Mouse (Mus musculus): ENCODE measurements around the gene Tesk1. TPM values are rescaled to one million over a fixed set of nuclear protein-coding genes. Genes with fewer than 3 reads are reported as not detected.
"Not testable (repeated sequence)": the region's sequence is repeated elsewhere in the genome, so short reads cannot be mapped to it uniquely, and the experiment has no call there.

The Tesk1 gene
- total and polyA plus RNA-seq, 2 experiments: 3.0 to 28.3 TPM

DNA sequence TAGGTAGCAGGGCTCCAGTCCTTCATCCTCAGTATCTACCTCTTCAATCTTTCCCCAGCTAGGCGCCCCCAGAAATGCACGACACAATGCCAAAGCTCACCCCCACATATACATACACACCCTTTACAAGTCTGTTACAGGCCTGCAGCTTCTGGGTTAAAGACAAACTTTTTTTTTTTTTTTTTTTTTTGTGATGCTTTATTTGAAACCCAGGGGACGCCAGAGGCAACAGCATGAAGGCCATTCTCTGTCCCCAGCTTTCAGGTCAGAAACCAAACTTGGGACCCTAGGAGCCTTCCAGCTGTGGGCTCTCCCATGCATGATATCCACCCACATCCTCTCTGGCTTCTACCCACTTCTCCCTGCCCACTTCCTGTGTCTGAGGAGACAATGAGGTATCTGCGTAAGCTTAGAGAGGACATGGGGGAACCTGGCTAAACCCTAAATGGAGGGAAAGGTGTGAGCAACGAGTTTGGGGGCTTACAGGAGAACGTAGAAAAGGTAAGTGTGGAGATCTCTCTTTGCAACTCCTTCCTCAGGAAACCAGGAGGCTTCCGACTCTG, 40.2 kb downstream of the Tesk1 start:
- 77% methylated on average over 7 of the region's 7 CpGs for WGBS
- Histone ChIP-seq H3K4me1 (ENCODE audit: control insufficient read depth, insufficient read depth, low read length) (peaks cover 3% of the 10 kb centered on the region; the same call in 1 of the 2 replicates), H3K36me3 (ENCODE audit: control insufficient read depth, insufficient read depth, low read length) (no peaks in the 10 kb centered on the region), H3K27ac (replicated peaks; ENCODE audit: insufficient read depth, low read depth, low read length) (no peak overlapping the region), H3K79me2 (ENCODE audit: control insufficient read depth, insufficient read depth, low read length) (no peaks in the 10 kb centered on the region), H3K4me3 (ENCODE audit: insufficient read depth, low read depth, low read length) (no peak overlapping the region), H3K9ac (ENCODE audit: low read depth, low read length) (no peak overlapping the region), H3K27me3 (ENCODE audit: control insufficient read depth, insufficient read depth, low read length) (no peaks in the 10 kb centered on the region)
- TF ChIP-seq POLR2A (IDR thresholded peaks at IDR 0.05; ENCODE audit: extremely low read depth, insufficient read depth, low read length): no peak
- no peak for TF ChIP-seq CTCF (IDR thresholded peaks at IDR 0.05; ENCODE audit: low read depth, low read length)
- no peak for DNase-seq (ENCODE audit: extremely low read depth, low read depth, low spot score)

DNA sequence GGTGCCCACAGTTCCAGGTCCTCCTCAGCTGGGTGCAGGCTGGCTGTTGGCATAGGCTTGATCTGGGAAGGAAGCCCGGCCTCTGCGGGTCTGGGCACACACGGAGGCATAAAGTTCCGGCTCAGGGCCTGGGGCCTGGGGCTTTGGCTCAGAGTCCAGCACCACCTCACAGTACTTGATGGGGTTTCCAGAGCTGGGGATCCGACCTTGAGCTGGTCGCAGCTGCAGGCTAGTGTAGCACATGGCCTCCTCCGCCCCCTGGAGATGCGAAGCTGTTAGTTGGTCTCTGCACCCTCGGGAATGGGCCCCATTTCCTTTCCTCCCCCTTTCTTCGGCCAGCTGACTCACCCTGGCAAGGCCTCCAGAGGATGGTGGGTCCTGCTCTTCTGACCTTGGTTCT, 40.9 kb downstream of the Tesk1 start:
- no peak for DNase-seq (ENCODE audit: extremely low read depth, low read depth, low spot score)
- TF ChIP-seq POLR2A (IDR thresholded peaks at IDR 0.05; ENCODE audit: extremely low read depth, insufficient read depth, low read length) (no peak), CTCF (IDR thresholded peaks at IDR 0.05; ENCODE audit: low read depth, low read length) (no peak)
- 79% methylated on average over 10 of the region's 10 CpGs for WGBS

DNA sequence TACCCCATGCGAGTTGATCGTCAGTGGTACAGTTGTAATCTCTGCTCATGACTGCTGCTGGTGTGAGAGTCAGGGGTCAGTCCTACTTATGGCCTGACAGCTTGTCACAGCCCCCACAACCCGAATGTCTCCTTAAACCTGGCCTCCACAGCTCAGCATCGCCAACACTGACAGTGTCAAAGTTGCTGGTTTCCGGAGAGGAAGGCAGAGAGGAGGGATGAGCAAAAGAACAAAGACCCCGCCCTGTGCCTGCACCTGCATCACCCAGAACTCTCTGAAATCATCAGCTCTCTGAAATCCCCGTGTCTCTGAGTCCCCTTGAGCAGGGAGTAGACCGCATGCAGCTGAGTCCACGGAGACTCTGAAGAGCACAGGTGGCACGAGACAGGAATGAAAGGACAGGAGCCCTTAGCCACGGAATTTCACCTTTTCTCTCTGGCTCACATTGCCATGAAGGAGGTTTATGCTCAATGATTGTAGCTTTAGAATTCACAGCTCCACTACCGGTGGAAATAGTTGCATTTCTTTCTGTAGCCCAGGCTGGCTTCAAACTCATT, 41.9 kb downstream of the Tesk1 start, which contains the start of gene Sit1:
Sit1 (minus strand) TSS at position 200 of the 557 bp plus-strand sequence.
- 69% methylated on average over 12 of the region's 12 CpGs for WGBS
- Histone ChIP-seq H3K27me3 (ENCODE audit: control insufficient read depth, insufficient read depth, low read length) (no peaks in the 10 kb centered on the region), H3K4me1 (ENCODE audit: control insufficient read depth, insufficient read depth, low read length) (peaks cover 2% of the 10 kb centered on the region; the same call in 1 of the 2 replicates), H3K9ac (ENCODE audit: low read depth, low read length) (no peak within 1 kb of the TSS), H3K79me2 (ENCODE audit: control insufficient read depth, insufficient read depth, low read length) (no peaks in the 10 kb centered on the region), H3K27ac (replicated peaks; ENCODE audit: insufficient read depth, low read depth, low read length) (no peak within 1 kb of the TSS), H3K36me3 (ENCODE audit: control insufficient read depth, insufficient read depth, low read length) (no peaks in the 10 kb centered on the region), H3K4me3 (ENCODE audit: insufficient read depth, low read depth, low read length) (no peak within 1 kb of the TSS)
- TF ChIP-seq CTCF (IDR thresholded peaks at IDR 0.05; ENCODE audit: low read depth, low read length) (no peak), POLR2A (IDR thresholded peaks at IDR 0.05; ENCODE audit: extremely low read depth, insufficient read depth, low read length) (no peak)
- DNase-seq (ENCODE audit: extremely low read depth, low read depth, low spot score): no peak

More for the DNA sequence above, 40.9 kb downstream of the Tesk1 start:
- Histone ChIP-seq H3K9ac (ENCODE audit: low read depth, low read length) (no peak overlapping the region), H3K27me3 (ENCODE audit: control insufficient read depth, insufficient read depth, low read length) (no peaks in the 10 kb centered on the region), H3K36me3 (ENCODE audit: control insufficient read depth, insufficient read depth, low read length) (no peaks in the 10 kb centered on the region), H3K27ac (replicated peaks; ENCODE audit: insufficient read depth, low read depth, low read length) (no peak overlapping the region), H3K4me3 (ENCODE audit: insufficient read depth, low read depth, low read length) (no peak overlapping the region), H3K4me1 (ENCODE audit: control insufficient read depth, insufficient read depth, low read length) (peaks cover 3% of the 10 kb centered on the region; the same call in 1 of the 2 replicates), H3K79me2 (ENCODE audit: control insufficient read depth, insufficient read depth, low read length) (no peaks in the 10 kb centered on the region)

DNA sequence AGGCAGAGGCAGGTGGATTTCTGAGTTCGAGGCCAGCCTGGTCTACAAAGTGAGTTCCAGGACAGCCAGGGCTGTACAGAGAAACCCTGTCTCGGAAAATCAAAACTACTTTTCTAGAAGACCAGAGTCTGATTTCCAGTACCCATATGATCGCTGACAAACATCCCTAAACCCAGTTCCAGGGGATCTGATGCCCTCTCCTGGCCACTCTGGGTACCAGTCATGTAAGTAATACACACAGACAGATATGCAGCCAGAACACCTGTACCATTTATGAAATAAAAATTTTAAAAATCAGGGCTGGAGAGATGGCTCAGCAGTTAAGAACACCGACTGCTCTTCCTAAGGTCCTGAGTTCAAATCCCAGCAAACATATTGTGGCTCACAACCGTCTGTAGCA, 43.9 kb downstream of the Tesk1 start:
- 90% methylated on average over 5 of the region's 5 CpGs for WGBS
- not testable (repeated sequence) for H3K4me3 ChIP-seq (ENCODE audit: insufficient read depth, low read depth, low read length); H3K9ac ChIP-seq (ENCODE audit: low read depth, low read length); H3K27ac ChIP-seq (replicated peaks; ENCODE audit: insufficient read depth, low read depth, low read length); H3K36me3 ChIP-seq (ENCODE audit: control insufficient read depth, insufficient read depth, low read length); DNase-seq (ENCODE audit: extremely low read depth, low read depth, low spot score); H3K79me2 ChIP-seq (ENCODE audit: control insufficient read depth, insufficient read depth, low read length); H3K27me3 ChIP-seq (ENCODE audit: control insufficient read depth, insufficient read depth, low read length); H3K4me1 ChIP-seq (ENCODE audit: control insufficient read depth, insufficient read depth, low read length)

DNA sequence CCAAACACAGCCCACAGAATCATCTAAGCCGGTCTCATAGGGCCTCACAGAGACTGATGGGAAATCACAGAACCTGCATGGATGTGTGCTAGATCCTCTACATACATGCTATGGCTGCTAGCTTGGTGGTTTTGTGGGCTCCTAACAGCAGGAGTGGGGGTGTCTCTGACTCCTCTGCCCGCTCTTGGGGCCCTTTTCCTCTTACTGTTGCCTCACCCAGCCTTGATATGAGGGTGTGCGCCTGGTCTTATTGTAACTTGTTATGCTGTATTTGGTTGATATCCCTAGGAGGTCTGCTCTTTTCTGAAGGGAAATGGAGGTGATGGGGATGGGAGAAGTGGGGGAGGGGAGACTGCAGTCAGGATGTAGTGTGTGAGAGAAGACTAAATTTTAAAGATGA, 47.9 kb downstream of the Tesk1 start:
- H3K4me3 ChIP-seq (ENCODE audit: insufficient read depth, low read depth, low read length): no peak overlapping the region
- no peak for TF ChIP-seq CTCF (IDR thresholded peaks at IDR 0.05; ENCODE audit: low read depth, low read length)
- no peak for TF ChIP-seq POLR2A (IDR thresholded peaks at IDR 0.05; ENCODE audit: extremely low read depth, insufficient read depth, low read length)
- 98% methylated on average over 3 of the region's 3 CpGs for WGBS
- H3K79me2 ChIP-seq (ENCODE audit: control insufficient read depth, insufficient read depth, low read length): no peaks in the 10 kb centered on the region
- H3K4me1 ChIP-seq (ENCODE audit: control insufficient read depth, insufficient read depth, low read length): peaks cover 5% of the 10 kb centered on the region
- H3K9ac ChIP-seq (ENCODE audit: low read depth, low read length): no peak overlapping the region
- no peak for DNase-seq (ENCODE audit: extremely low read depth, low read depth, low spot score)
- H3K36me3 ChIP-seq (ENCODE audit: control insufficient read depth, insufficient read depth, low read length): no peaks in the 10 kb centered on the region
- no peak overlapping the region for H3K27ac ChIP-seq (replicated peaks; ENCODE audit: insufficient read depth, low read depth, low read length)
- no peaks in the 10 kb centered on the region for H3K27me3 ChIP-seq (ENCODE audit: control insufficient read depth, insufficient read depth, low read length)

DNA sequence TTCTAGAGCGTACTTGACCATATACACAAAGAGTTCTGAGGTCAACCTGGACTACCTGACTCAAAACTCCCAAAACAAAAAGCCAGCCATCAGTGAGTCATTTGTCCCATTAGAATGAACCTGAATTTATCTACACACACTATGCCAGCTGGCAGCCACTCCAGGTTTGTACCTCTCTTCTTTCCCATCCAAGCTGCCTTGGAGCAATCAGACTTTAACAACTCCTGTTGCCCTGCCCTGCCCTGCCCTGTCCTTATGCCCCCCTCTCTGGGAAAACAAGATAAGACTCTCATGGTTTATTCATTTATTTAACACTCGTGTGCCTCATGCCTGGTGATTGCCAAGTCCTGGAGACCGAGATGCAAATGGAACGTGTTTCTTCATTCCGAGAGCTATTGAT, 49.1 kb downstream of the Tesk1 start:
- no peaks in the 10 kb centered on the region for H3K79me2 ChIP-seq (ENCODE audit: control insufficient read depth, insufficient read depth, low read length)
- H3K36me3 ChIP-seq (ENCODE audit: control insufficient read depth, insufficient read depth, low read length): no peaks in the 10 kb centered on the region
- no peak overlapping the region for H3K9ac ChIP-seq (ENCODE audit: low read depth, low read length)
- no peak for DNase-seq (ENCODE audit: extremely low read depth, low read depth, low spot score)
- H3K4me1 ChIP-seq (ENCODE audit: control insufficient read depth, insufficient read depth, low read length): peaks cover 5% of the 10 kb centered on the region
- WGBS: 77% methylated on average over 5 of the region's 5 CpGs
- H3K27ac ChIP-seq (replicated peaks; ENCODE audit: insufficient read depth, low read depth, low read length): no peak overlapping the region
- H3K4me3 ChIP-seq (ENCODE audit: insufficient read depth, low read depth, low read length): no peak overlapping the region
- TF ChIP-seq POLR2A (IDR thresholded peaks at IDR 0.05; ENCODE audit: extremely low read depth, insufficient read depth, low read length): no peak
- H3K27me3 ChIP-seq (ENCODE audit: control insufficient read depth, insufficient read depth, low read length): no peaks in the 10 kb centered on the region

Measured in liver, adult 2 months (tissue).